Mouse (Mus musculus) thymus, postnatal 10 days (tissue): ENCODE data around the gene Klk1b24.
"Not testable (repeated sequence)": the region's sequence is repeated elsewhere in the genome, so short reads cannot be mapped to it uniquely, and the experiment has no call there.

Experiments used
- DNase-seq, 2 experiments: peaks; one replicate each; pipeline ENCODE4 v3.0.0; 2021; ENCODE audit warnings: low spot score in 2 of 2

Gene Klk1b24

DNA sequence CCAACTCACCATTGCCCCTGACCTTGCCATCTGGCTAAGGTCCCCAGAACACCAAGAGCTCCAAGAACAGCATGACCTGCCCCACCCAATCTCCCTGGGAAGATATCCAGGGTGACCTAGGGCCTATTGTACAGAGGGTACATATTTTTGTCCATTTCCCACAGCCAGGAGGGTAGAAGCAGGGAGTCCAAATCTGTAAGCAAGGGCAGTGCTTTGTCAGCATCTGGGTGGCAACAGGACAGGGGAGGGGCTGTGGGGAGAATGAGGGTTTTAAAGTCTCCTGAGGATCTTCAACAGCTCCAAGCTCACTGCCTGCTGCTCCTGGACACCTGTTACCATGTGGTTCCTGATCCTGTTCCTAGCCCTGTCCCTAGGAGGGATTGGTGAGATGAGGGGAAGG, at the start of gene Klk1b24:
Klk1b24 (plus strand) TSS at position 301 of the 400 bp plus-strand sequence.
- not testable (repeated sequence) for DNase-seq

GRCm38 (mm10) chr7:44179299-44180045, 8.6 kb upstream of the Klk1b24 start:
- DNase-seq: no peak

DNA sequence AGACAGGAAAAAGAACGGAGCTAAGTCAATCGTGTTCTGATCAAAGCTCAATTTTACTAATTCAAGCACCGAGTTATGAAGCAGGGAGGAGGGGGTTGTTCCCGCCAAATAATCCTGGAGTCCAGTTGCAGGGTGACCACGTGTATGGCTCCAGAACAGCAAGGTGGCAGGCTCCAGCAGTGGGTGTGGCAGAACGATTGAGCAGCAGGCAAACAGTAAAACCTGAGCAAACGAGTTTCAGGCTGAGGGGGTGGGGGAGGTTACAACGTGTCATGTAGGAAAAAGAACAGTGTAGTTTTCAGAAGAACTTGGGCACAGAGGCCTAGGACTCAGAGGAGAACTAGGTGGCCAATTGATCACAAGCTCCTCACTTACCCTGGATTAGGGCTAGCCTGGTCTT, 1.5 kb upstream of the Klk1b24 start:
- DNase-seq: not testable (repeated sequence)

GRCm38 (mm10) chr7:44193466-44193865, 5.4 kb downstream of the Klk1b24 start:
- DNase-seq: not testable (repeated sequence)

DNA sequence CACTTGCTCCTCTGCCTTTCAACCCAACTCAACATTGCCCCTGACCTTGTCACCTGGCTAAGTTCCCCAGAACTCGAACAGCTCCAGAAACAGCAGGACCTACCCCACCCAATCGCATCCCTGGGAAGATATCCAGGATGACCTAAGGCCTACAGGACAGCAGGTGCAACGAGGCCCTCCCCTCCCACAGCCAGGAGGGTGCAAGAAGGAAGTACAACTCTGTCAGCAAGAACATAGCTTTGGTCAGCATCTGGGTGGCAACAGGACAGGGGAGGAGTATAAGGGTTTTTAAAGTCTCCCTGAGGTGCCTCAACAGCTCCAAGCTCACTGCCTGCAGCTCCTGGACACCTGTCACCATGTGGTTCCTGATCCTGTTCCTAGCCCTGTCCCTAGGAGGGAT, 9.9 kb downstream of the Klk1b24 start, which contains the start of gene Klk1b3:
Klk1b3 (plus strand) TSS at position 301 of the 400 bp plus-strand sequence.
- DNase-seq: no peak

DNA sequence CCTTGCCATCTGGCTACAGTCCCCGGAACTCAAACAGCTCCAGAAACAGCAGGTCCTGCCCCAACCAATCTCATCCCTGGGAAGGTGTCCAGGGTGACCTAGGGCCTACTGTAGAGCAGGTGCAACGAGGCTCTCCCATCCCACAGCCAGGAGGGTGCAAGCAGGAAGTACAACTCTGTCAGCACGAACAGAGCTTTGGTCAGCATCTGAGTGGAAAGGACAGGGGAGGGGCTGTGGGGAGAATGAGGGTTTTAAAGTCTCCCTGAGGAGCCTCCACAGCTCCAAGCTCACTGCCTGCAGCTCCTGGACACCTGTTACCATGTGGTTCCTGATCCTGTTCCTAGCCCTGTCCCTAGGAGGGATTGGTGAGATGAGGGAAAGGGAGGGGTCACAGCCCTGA, 19.1 kb downstream of the Klk1b24 start, which contains the start of gene Klk1b4:
Klk1b4 (plus strand) TSS at position 301 of the 400 bp plus-strand sequence.
- DNase-seq: not testable (repeated sequence)

DNA sequence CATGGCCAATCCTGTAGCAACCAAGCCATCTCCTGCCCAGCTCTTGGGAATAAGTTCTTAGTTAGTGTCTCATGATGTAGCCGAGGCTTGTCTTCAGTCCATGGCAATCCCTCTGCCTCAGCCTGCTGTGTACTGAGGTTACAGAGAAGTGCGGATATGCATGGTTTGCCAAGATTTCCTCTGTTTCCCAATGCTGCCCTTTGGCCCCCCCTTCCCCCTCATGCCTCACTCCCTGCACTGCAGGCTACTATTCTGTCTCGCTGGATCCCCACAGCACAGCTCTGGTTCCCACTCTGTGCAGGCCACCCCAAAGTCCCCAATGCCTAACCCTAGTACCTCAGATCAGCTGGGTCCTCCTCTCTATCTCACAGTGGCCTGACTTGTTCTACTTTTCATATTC, 20.3 kb downstream of the Klk1b24 start:
- no peak for DNase-seq

DNA sequence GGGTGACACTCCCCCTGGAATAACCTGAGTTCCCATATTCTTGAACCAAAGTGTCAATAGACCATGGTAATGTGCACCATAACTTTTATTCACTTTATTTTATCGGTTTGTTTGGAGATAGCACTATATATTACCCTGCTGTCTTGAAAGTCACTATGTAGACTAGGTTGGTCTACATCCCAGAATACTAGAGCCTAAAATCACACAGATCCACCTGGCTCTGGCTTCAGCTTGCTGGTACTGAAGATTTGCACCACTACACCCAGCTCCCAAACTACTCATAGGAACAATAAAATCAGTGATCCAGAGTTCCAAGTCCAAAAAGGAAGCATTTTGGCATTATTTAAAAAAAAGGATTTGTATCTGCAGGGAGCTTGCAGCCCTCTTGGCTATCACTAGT, 27.6 kb downstream of the Klk1b24 start, which contains the start of gene Klk1b5:
Klk1b5 (plus strand) TSS at position 301 of the 400 bp plus-strand sequence.
- DNase-seq: no peak

GRCm38 (mm10) chr7:44221601-44222000, 33.6 kb downstream of the Klk1b24 start:
- not testable (repeated sequence) for DNase-seq

DNA sequence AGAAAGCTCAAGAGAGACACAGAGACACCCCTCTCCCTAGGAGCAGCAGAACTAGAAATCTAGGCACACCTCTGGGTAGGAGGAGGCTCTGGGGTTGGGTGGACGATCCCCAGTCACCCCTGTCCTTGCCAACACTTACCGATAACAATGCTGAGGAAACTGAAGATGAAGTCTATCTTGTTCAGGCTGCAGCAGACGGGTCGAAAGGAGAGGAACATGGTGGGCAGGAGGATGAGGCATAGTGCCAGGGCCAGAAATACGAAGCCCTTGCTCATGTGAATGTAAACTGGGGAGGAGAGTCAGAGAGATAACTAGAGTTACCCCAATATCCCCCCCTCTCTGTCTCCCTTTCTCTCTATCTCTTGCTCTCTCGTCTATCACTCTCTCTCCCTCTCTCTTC, 34.3 kb downstream of the Klk1b24 start:
- not testable (repeated sequence) for DNase-seq

DNA sequence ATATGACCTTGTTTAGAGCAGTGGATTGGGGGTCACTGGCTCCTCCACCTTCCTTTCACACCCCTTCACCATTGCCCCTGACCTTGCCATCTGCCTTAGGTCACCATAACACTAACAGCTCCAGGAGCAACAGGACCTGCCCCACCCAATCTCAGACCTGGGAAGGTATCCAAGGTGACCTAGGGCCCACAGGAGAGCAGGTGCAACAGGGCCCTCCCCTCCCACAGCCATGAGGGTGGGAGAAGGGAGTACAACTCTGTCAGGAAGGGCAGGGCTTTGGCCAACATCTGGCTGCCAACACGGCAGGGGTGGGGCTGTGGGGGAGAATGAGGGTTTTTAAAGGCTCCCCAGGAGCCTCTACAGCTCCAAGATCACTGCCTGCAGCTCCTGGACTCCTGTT, 37.0 kb downstream of the Klk1b24 start, which contains the start of gene Klk1:
Klk1 (plus strand) TSS at position 285 of the 400 bp plus-strand sequence.
- DNase-seq: no peak

- DNase-seq: no peak
Measured at GRCm38 (mm10) chr7:44235909-44236308, 47.9 kb downstream of the Klk1b24 start, which contains the start of gene Gm36864. TSS of gene Gm36864 (plus strand) at chr7:44236177.

DNA sequence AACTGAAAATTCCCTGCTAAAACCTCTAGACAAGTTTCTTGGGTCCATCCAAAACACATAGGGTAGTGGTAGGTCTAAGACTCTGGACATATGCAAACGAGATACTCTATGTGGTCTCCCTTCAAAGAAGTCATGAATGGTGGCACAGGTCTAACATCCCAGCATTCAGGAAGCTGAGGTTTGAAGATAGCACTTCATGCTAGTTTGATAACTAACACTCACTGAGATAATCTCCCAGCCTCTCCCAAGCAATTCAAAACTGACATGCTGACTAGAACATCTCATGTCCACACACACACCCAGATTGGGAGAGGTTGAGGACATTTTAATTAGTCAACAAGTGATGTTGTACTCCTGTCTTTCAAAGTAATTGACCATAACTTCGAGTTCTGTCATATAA, 51.9 kb downstream of the Klk1b24 start:
- DNase-seq: no peak

DNA sequence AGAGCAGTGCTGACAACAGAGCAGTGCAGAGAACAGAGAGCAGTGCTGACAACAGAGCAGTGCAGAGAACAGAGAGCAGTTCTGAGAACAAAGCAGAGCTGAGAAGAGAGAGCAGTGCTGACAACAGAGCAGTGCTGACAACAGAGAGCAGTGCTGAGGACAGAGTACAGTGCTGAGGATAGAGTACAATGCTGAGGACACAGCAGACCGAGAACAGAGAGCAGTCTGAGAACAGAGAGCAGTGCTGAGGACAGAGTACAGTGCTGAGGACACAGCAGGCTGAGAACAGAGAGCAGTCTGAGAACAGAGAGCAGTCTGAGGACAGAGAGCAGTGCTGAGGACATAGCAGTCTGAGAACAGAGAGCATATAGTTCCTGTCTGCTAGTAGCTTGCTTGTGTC, 52.7 kb downstream of the Klk1b24 start:
- DNase-seq: no peak

DNA sequence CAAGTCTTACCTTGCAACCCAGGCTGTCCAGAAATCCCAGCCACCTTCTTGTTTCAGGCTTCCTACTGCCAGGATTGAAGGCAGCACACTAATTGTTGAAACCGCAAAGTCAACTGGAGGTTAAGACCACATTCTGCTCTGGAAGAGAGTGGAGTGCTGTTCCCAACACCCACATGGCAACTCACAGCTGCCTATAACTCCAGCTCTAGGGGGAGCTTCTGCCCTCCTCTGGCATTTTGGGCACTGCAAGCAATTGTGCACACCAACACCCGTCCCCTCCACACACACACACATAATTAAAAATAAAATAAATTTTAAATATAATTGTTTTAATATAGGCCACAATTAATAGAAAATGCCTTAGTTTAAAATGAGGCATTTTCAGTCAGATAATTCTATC, 53.1 kb downstream of the Klk1b24 start:
- DNase-seq: no peak
